Mouse (Mus musculus) hindbrain, embryonic 15.5 days (tissue): ENCODE measurements around the gene Cabin1. TPM values are rescaled to one million over a fixed set of nuclear protein-coding genes. Genes with fewer than 3 reads are reported as not detected.
A peak's percentile ranks its signal among the peaks of the same experiment; 100 is the strongest.

Experiments used
- ATAC-seq: fragments of 200-750 bp; cut with Nextera tagmentation; 2 replicates; pipeline ENCODE4 v1.8.0; 2017; ENCODE audit warnings: low read depth, moderate number of reproducible peaks, moderate TSS enrichment; ENCODE audit not compliant: low FRiP score
- H3K27ac ChIP-seq: fragments of 300-500 bp; sonication (generic); replicated peaks from 2 replicates; pipeline ENCODE4 v1.5.1; 2015; ENCODE audit warnings: mild to moderate bottlenecking, inconsistent platforms
- H3K27me3 ChIP-seq: fragments of 300-500 bp; sonication (generic); 2 replicates; pipeline ENCODE4 v1.6.1; 2015; ENCODE audit warnings: control low read depth, inconsistent platforms
- H3K36me3 ChIP-seq: fragments of 300-500 bp; sonication (generic); 2 replicates; pipeline ENCODE4 v1.6.1; 2015; ENCODE audit warnings: control low read depth, inconsistent platforms
- H3K4me1 ChIP-seq: fragments of 300-500 bp; sonication (generic); replicated peaks from 2 replicates; pipeline ENCODE4 v1.6.1; 2015; ENCODE audit warnings: control low read depth, inconsistent platforms
- H3K4me2 ChIP-seq: fragments of 300-500 bp; sonication (generic); 2 replicates; pipeline ENCODE4 v1.6.1; 2015; ENCODE audit warnings: moderate library complexity, mild to moderate bottlenecking, inconsistent platforms
- H3K4me3 ChIP-seq: fragments of 300-500 bp; sonication (generic); 2 replicates; pipeline ENCODE4 v1.5.1; 2015; ENCODE audit warnings: mild to moderate bottlenecking, inconsistent platforms
- H3K9ac ChIP-seq: fragments of 300-500 bp; sonication (generic); 2 replicates; pipeline ENCODE4 v1.6.1; 2015; ENCODE audit warnings: inconsistent platforms
- H3K9me3 ChIP-seq: fragments of 300-500 bp; sonication (generic); 2 replicates; pipeline ENCODE4 v1.6.1; 2016; ENCODE audit warnings: control low read depth, inconsistent platforms
- WGBS: fragments of 180-500 bp; shearing (Covaris S2); methylation state at CpG from one replicate; pipeline ENCODE4 v1.1.7; 2015; 5-methylcytosine and 5-hydroxymethylcytosine counted together
- polyA plus RNA-seq: library from polyadenylated mRNA; unstranded; fragments of >200 nt; fragmentation: Nextera tagmentation; extraction: Ambion mirVana; gene quantifications from 2 replicates; pipeline ENCODE4 v1.2.1, GENCODE M21; 2015

Cabin1 gene
- polyA plus RNA-seq, 1 experiment from 2014 or later, result 40.0 TPM

GRCm38 (mm10) chr10:75707901-75708632 is 56.1 kb downstream of the Cabin1 start:
- Histone ChIP-seq H3K27me3 (no peaks in the 10 kb centered on the region), H3K36me3 (peaks cover 34% of the 10 kb centered on the region), H3K27ac (no peak overlapping the region), H3K9ac (no peak overlapping the region), H3K4me2 (no peak overlapping the region), H3K9me3 (no peaks in the 10 kb centered on the region), H3K4me1 (peaks cover 29% of the 10 kb centered on the region), H3K4me3 (no peak overlapping the region)
- 79% methylated on average over 3 of the region's 3 CpGs for WGBS
- no peak for ATAC-seq

- H3K27me3 ChIP-seq, result no peaks in the 10 kb centered on the region
- H3K27ac ChIP-seq, result no peak overlapping the region
- H3K36me3 ChIP-seq, result peaks cover 24% of the 10 kb centered on the region; the same call in 1 of the 2 replicates
- H3K9ac ChIP-seq, result no peak overlapping the region
- H3K4me1 ChIP-seq, result peaks cover 29% of the 10 kb centered on the region
- no peak overlapping the region for H3K4me3 ChIP-seq
- ATAC-seq, result no peak
- no peaks in the 10 kb centered on the region for H3K9me3 ChIP-seq
- H3K4me2 ChIP-seq, result no peak overlapping the region
- WGBS, result 79% methylated on average over 8 of the region's 8 CpGs
Observed at GRCm38 (mm10) chr10:75706632-75707216, 57.4 kb downstream of the Cabin1 start.

GRCm38 (mm10) chr10:75705681-75706400 is 58.3 kb downstream of the Cabin1 start:
- ATAC-seq, result no peak
- no peak overlapping the region for H3K9ac ChIP-seq
- H3K27ac ChIP-seq, result no peak overlapping the region
- peaks cover 29% of the 10 kb centered on the region for H3K4me1 ChIP-seq
- no peaks in the 10 kb centered on the region for H3K27me3 ChIP-seq
- H3K9me3 ChIP-seq, result no peaks in the 10 kb centered on the region
- 81% methylated on average over 7 of the region's 7 CpGs for WGBS
- H3K4me2 ChIP-seq, result no peak overlapping the region
- peaks cover 18% of the 10 kb centered on the region; the same call in 1 of the 2 replicates for H3K36me3 ChIP-seq
- H3K4me3 ChIP-seq, result no peak overlapping the region

GRCm38 (mm10) chr10:75704212-75705185 is 59.6 kb downstream of the Cabin1 start:
- 49% methylated on average over 15 of the region's 15 CpGs for WGBS
- Histone ChIP-seq H3K27ac (peak overlapping the region; percentile 83), H3K4me1 (peaks cover 29% of the 10 kb centered on the region), H3K4me2 (peak overlapping the region; percentile 18), H3K9ac (no peak overlapping the region), H3K27me3 (no peaks in the 10 kb centered on the region), H3K4me3 (no peak overlapping the region), H3K36me3 (peaks cover 15% of the 10 kb centered on the region), H3K9me3 (no peaks in the 10 kb centered on the region)
- ATAC-seq, result peak; percentile 90

GRCm38 (mm10) chr10:75703504-75703903 is 60.6 kb downstream of the Cabin1 start:
- Histone ChIP-seq H3K9ac (no peak overlapping the region), H3K36me3 (peaks cover 13% of the 10 kb centered on the region), H3K4me1 (peaks cover 26% of the 10 kb centered on the region), H3K4me3 (no peak overlapping the region), H3K27ac (peak overlapping the region; percentile 83), H3K27me3 (no peaks in the 10 kb centered on the region), H3K4me2 (no peak overlapping the region), H3K9me3 (no peaks in the 10 kb centered on the region)
- ATAC-seq, result no peak
- WGBS, result 54% methylated on average over 1 of the region's 1 CpGs

- H3K9ac ChIP-seq, result no peak overlapping the region
- no peak overlapping the region for H3K4me2 ChIP-seq
- H3K4me3 ChIP-seq, result no peak overlapping the region
- 96% methylated on average over 2 of the region's 2 CpGs for WGBS
- no peaks in the 10 kb centered on the region for H3K9me3 ChIP-seq
- H3K27ac ChIP-seq, result no peak overlapping the region
- no peak for ATAC-seq
- H3K36me3 ChIP-seq, result peaks cover 12% of the 10 kb centered on the region
- H3K4me1 ChIP-seq, result peaks cover 21% of the 10 kb centered on the region
- no peaks in the 10 kb centered on the region for H3K27me3 ChIP-seq
Observed at GRCm38 (mm10) chr10:75702494-75702893, 61.6 kb downstream of the Cabin1 start.

- Histone ChIP-seq H3K4me3 (no peak overlapping the region), H3K9me3 (no peaks in the 10 kb centered on the region), H3K27ac (no peak overlapping the region), H3K4me2 (no peak overlapping the region), H3K4me1 (peaks cover 21% of the 10 kb centered on the region), H3K27me3 (no peaks in the 10 kb centered on the region), H3K9ac (no peak overlapping the region), H3K36me3 (peaks cover 10% of the 10 kb centered on the region)
- WGBS, result 89% methylated on average over 6 of the region's 6 CpGs
- no peak for ATAC-seq
Observed at GRCm38 (mm10) chr10:75701280-75701679, 62.9 kb downstream of the Cabin1 start.

- no peaks in the 10 kb centered on the region for H3K9me3 ChIP-seq
- H3K4me3 ChIP-seq, result no peak overlapping the region
- H3K4me1 ChIP-seq, result no peaks in the 10 kb centered on the region
- H3K4me2 ChIP-seq, result no peak overlapping the region
- no peak overlapping the region for H3K27ac ChIP-seq
- H3K27me3 ChIP-seq, result no peaks in the 10 kb centered on the region
- H3K9ac ChIP-seq, result no peak overlapping the region
- H3K36me3 ChIP-seq, result peaks cover 30% of the 10 kb centered on the region
- 85% methylated on average over 3 of the region's 3 CpGs for WGBS
- no peak for ATAC-seq
Observed at GRCm38 (mm10) chr10:75697693-75698092, 66.4 kb downstream of the Cabin1 start.

GRCm38 (mm10) chr10:75696597-75697355 is 67.4 kb downstream of the Cabin1 start:
- Histone ChIP-seq H3K4me2 (no peak overlapping the region), H3K4me1 (no peaks in the 10 kb centered on the region), H3K4me3 (no peak overlapping the region), H3K27me3 (no peaks in the 10 kb centered on the region), H3K9me3 (no peaks in the 10 kb centered on the region), H3K27ac (no peak overlapping the region), H3K36me3 (peaks cover 39% of the 10 kb centered on the region), H3K9ac (no peak overlapping the region)
- WGBS, result 93% methylated on average over 7 of the region's 7 CpGs
- no peak for ATAC-seq

- peaks cover 39% of the 10 kb centered on the region for H3K36me3 ChIP-seq
- no peaks in the 10 kb centered on the region for H3K4me1 ChIP-seq
- no peaks in the 10 kb centered on the region for H3K9me3 ChIP-seq
- 95% methylated on average over 2 of the region's 2 CpGs for WGBS
- H3K9ac ChIP-seq, result no peak overlapping the region
- H3K27me3 ChIP-seq, result no peaks in the 10 kb centered on the region
- H3K27ac ChIP-seq, result no peak overlapping the region
- no peak overlapping the region for H3K4me2 ChIP-seq
- ATAC-seq, result no peak
- no peak overlapping the region for H3K4me3 ChIP-seq
Observed at GRCm38 (mm10) chr10:75695521-75695920, 68.6 kb downstream of the Cabin1 start.

- WGBS, result 91% methylated on average over 5 of the region's 5 CpGs
- H3K4me3 ChIP-seq, result no peak overlapping the region
- H3K36me3 ChIP-seq, result peaks cover 39% of the 10 kb centered on the region
- no peaks in the 10 kb centered on the region for H3K27me3 ChIP-seq
- H3K4me2 ChIP-seq, result no peak overlapping the region
- H3K9ac ChIP-seq, result no peak overlapping the region
- H3K9me3 ChIP-seq, result no peaks in the 10 kb centered on the region
- ATAC-seq, result no peak
- H3K4me1 ChIP-seq, result no peaks in the 10 kb centered on the region
- H3K27ac ChIP-seq, result no peak overlapping the region
Observed at GRCm38 (mm10) chr10:75695078-75695477, 69.1 kb downstream of the Cabin1 start.
